Mouse (Mus musculus) heart, embryonic 15.5 days (tissue): Measurements from ENCODE around the gene Susd4. TPM values are rescaled to one million over a fixed set of nuclear protein-coding genes. Genes with fewer than 3 reads are reported as not detected.

Experiments
- ATAC-seq: fragments of 200-750 bp; cut with Nextera tagmentation; replicated peaks from 2 replicates; pipeline ENCODE4 v1.8.0; 2017; ENCODE audit warnings: low read depth, moderate TSS enrichment; ENCODE audit not compliant: insufficient number of reproducible peaks, insufficient read depth, low FRiP score
- H3K27ac ChIP-seq: fragments of 300-500 bp; sonication (generic); 2 replicates; pipeline ENCODE4 v1.5.1; 2015; ENCODE audit warnings: mild to moderate bottlenecking, inconsistent platforms
- H3K27me3 ChIP-seq: fragments of 300-500 bp; sonication (generic); 2 replicates; pipeline ENCODE4 v1.6.1; 2015; ENCODE audit warnings: inconsistent platforms
- H3K36me3 ChIP-seq: fragments of 300-500 bp; sonication (generic); 2 replicates; pipeline ENCODE4 v1.6.1; 2015; ENCODE audit warnings: mild to moderate bottlenecking, inconsistent platforms
- H3K4me1 ChIP-seq: fragments of 300-500 bp; sonication (generic); replicated peaks from 2 replicates; pipeline ENCODE4 v1.6.1; 2015; ENCODE audit warnings: inconsistent platforms
- H3K4me2 ChIP-seq: fragments of 300-500 bp; sonication (generic); 2 replicates; pipeline ENCODE4 v1.6.1; 2015; ENCODE audit warnings: inconsistent platforms, mild to moderate bottlenecking, moderate library complexity
- H3K4me3 ChIP-seq: fragments of 300-500 bp; sonication (generic); 2 replicates; pipeline ENCODE4 v1.5.1; 2015; ENCODE audit warnings: mild to moderate bottlenecking, inconsistent platforms
- H3K9ac ChIP-seq: fragments of 300-500 bp; sonication (generic); 2 replicates; pipeline ENCODE4 v1.6.1; 2015; ENCODE audit warnings: mild to moderate bottlenecking, inconsistent platforms
- H3K9me3 ChIP-seq: fragments of 300-500 bp; sonication (generic); replicated peaks from 2 replicates; pipeline ENCODE4 v1.6.1; 2016; ENCODE audit warnings: inconsistent platforms
- WGBS: fragments of 180-500 bp; shearing (Covaris S2); methylation state at CpG from one replicate; pipeline ENCODE4 v1.1.7; 2015; ENCODE audit warnings: mixed read lengths; 5-methylcytosine and 5-hydroxymethylcytosine counted together
- polyA plus RNA-seq: library from polyadenylated mRNA; unstranded; fragments of >200 nt; fragmentation: Nextera tagmentation; extraction: Ambion mirVana; gene quantifications from 2 replicates; pipeline ENCODE4 v1.2.1, GENCODE M21; 2015

The Susd4 gene
- polyA plus RNA-seq, 1 experiment from 2014 or later, result 4.1 TPM

GRCm38 (mm10) chr1:182787030-182787429 is 23.4 kb downstream of the Susd4 start:
- no peak overlapping the region for H3K27ac ChIP-seq
- WGBS, result 52% methylated on average over 7 of the region's 7 CpGs

GRCm38 (mm10) chr1:182788896-182789295 is 25.2 kb downstream of the Susd4 start:
- no peak for ATAC-seq
- H3K36me3 ChIP-seq, result no peaks in the 10 kb centered on the region
- H3K4me3 ChIP-seq, result no peak overlapping the region
- H3K9me3 ChIP-seq, result no peaks in the 10 kb centered on the region
- no peak overlapping the region for H3K4me2 ChIP-seq
- no peaks in the 10 kb centered on the region for H3K27me3 ChIP-seq
- H3K27ac ChIP-seq, result no peak overlapping the region
- H3K4me1 ChIP-seq, result peaks cover 23% of the 10 kb centered on the region
- no peak overlapping the region for H3K9ac ChIP-seq
- 34% methylated on average over 6 of the region's 6 CpGs for WGBS

More at GRCm38 (mm10) chr1:182787030-182787429, 23.4 kb downstream of the Susd4 start:
- Histone ChIP-seq H3K9me3 (no peaks in the 10 kb centered on the region), H3K4me1 (peaks cover 11% of the 10 kb centered on the region), H3K4me3 (no peak overlapping the region), H3K9ac (no peak overlapping the region), H3K4me2 (no peak overlapping the region), H3K27me3 (no peaks in the 10 kb centered on the region), H3K36me3 (no peaks in the 10 kb centered on the region)
- no peak for ATAC-seq

GRCm38 (mm10) chr1:182792521-182793071 is 28.9 kb downstream of the Susd4 start:
- Histone ChIP-seq H3K4me2 (peak overlapping the region; percentile 60), H3K27ac (peak overlapping the region; percentile 88), H3K4me3 (peak overlapping the region; percentile 30; the same call in 1 of the 2 replicates), H3K36me3 (no peaks in the 10 kb centered on the region), H3K9me3 (no peaks in the 10 kb centered on the region), H3K9ac (0 out of 2 replicates have a peak overlapping the region, but pooled peaks have one; percentile 28), H3K4me1 (peaks cover 33% of the 10 kb centered on the region), H3K27me3 (no peaks in the 10 kb centered on the region)
- peak; percentile 85; the same call in 1 of the 2 replicates for ATAC-seq
- WGBS, result 12% methylated on average over 16 of the region's 16 CpGs

- Histone ChIP-seq H3K27me3 (no peaks in the 10 kb centered on the region), H3K4me1 (peaks cover 28% of the 10 kb centered on the region), H3K9me3 (no peaks in the 10 kb centered on the region), H3K4me2 (no peak overlapping the region), H3K4me3 (no peak overlapping the region), H3K36me3 (no peaks in the 10 kb centered on the region), H3K9ac (no peak overlapping the region), H3K27ac (no peak overlapping the region)
- no peak for ATAC-seq
- 78% methylated on average over 10 of the region's 10 CpGs for WGBS
These were observed 30.6 kb downstream of the Susd4 start for GRCm38 (mm10) chr1:182794221-182794620.

- H3K9ac ChIP-seq, result no peak overlapping the region
- no peak overlapping the region for H3K4me2 ChIP-seq
- no peak for ATAC-seq
- 80% methylated on average over 9 of the region's 9 CpGs for WGBS
- H3K27me3 ChIP-seq, result no peaks in the 10 kb centered on the region
- no peaks in the 10 kb centered on the region for H3K36me3 ChIP-seq
- H3K4me3 ChIP-seq, result no peak overlapping the region
- H3K4me1 ChIP-seq, result peaks cover 26% of the 10 kb centered on the region
- H3K9me3 ChIP-seq, result no peaks in the 10 kb centered on the region
- no peak overlapping the region for H3K27ac ChIP-seq
These were observed 31.0 kb downstream of the Susd4 start for GRCm38 (mm10) chr1:182794628-182795027.

GRCm38 (mm10) chr1:182797048-182797447 is 33.4 kb downstream of the Susd4 start:
- 51% methylated on average over 14 of the region's 14 CpGs for WGBS
- H3K4me2 ChIP-seq, result peak overlapping the region; percentile 26; the same call in 1 of the 2 replicates
- H3K4me1 ChIP-seq, result peaks cover 22% of the 10 kb centered on the region
- no peak overlapping the region for H3K9ac ChIP-seq
- H3K27me3 ChIP-seq, result no peaks in the 10 kb centered on the region
- no peak for ATAC-seq
- H3K27ac ChIP-seq, result no peak overlapping the region
- no peak overlapping the region for H3K4me3 ChIP-seq
- H3K9me3 ChIP-seq, result no peaks in the 10 kb centered on the region
- no peaks in the 10 kb centered on the region for H3K36me3 ChIP-seq

- Histone ChIP-seq H3K36me3 (no peaks in the 10 kb centered on the region), H3K27me3 (no peaks in the 10 kb centered on the region), H3K4me1 (peaks cover 8% of the 10 kb centered on the region), H3K9ac (no peak overlapping the region), H3K27ac (no peak overlapping the region), H3K4me2 (no peak overlapping the region), H3K9me3 (no peaks in the 10 kb centered on the region), H3K4me3 (no peak overlapping the region)
- 72% methylated on average over 2 of the region's 2 CpGs for WGBS
- ATAC-seq, result no peak
These were observed 37.9 kb downstream of the Susd4 start for GRCm38 (mm10) chr1:182801590-182801989.

GRCm38 (mm10) chr1:182802891-182803290 is 39.2 kb downstream of the Susd4 start:
- H3K4me2 ChIP-seq, result no peak overlapping the region
- ATAC-seq, result no peak
- WGBS, result 82% methylated on average over 15 of the region's 15 CpGs

GRCm38 (mm10) chr1:182813991-182814390 is 50.3 kb downstream of the Susd4 start:
- Histone ChIP-seq H3K4me1 (peaks cover 28% of the 10 kb centered on the region), H3K36me3 (no peaks in the 10 kb centered on the region), H3K9me3 (no peaks in the 10 kb centered on the region), H3K27ac (no peak overlapping the region), H3K4me3 (no peak overlapping the region), H3K4me2 (no peak overlapping the region), H3K27me3 (no peaks in the 10 kb centered on the region), H3K9ac (no peak overlapping the region)
- ATAC-seq, result 0 out of 2 replicates have a peak, but pooled peaks have one; percentile 55
- 50% methylated on average over 7 of the region's 7 CpGs for WGBS

More at GRCm38 (mm10) chr1:182802891-182803290, 39.2 kb downstream of the Susd4 start:
- Histone ChIP-seq H3K4me1 (no peaks in the 10 kb centered on the region), H3K36me3 (no peaks in the 10 kb centered on the region), H3K4me3 (no peak overlapping the region), H3K27me3 (no peaks in the 10 kb centered on the region), H3K9ac (no peak overlapping the region), H3K27ac (no peak overlapping the region), H3K9me3 (no peaks in the 10 kb centered on the region)

GRCm38 (mm10) chr1:182814566-182814965 is 50.9 kb downstream of the Susd4 start:
- ATAC-seq, result no peak
- H3K9me3 ChIP-seq, result no peaks in the 10 kb centered on the region
- 80% methylated on average over 6 of the region's 6 CpGs for WGBS

GRCm38 (mm10) chr1:182817106-182817505 is 53.4 kb downstream of the Susd4 start:
- Histone ChIP-seq H3K4me3 (no peak overlapping the region), H3K4me1 (peaks cover 30% of the 10 kb centered on the region), H3K27ac (no peak overlapping the region), H3K9me3 (no peaks in the 10 kb centered on the region), H3K4me2 (no peak overlapping the region), H3K27me3 (no peaks in the 10 kb centered on the region), H3K36me3 (no peaks in the 10 kb centered on the region), H3K9ac (no peak overlapping the region)
- ATAC-seq, result no peak
- 49% methylated on average over 5 of the region's 5 CpGs for WGBS

More at GRCm38 (mm10) chr1:182814566-182814965, 50.9 kb downstream of the Susd4 start:
- no peaks in the 10 kb centered on the region for H3K36me3 ChIP-seq
- H3K27ac ChIP-seq, result no peak overlapping the region
- H3K27me3 ChIP-seq, result no peaks in the 10 kb centered on the region
- H3K4me1 ChIP-seq, result peaks cover 30% of the 10 kb centered on the region
- H3K4me3 ChIP-seq, result no peak overlapping the region
- H3K4me2 ChIP-seq, result no peak overlapping the region
- no peak overlapping the region for H3K9ac ChIP-seq

GRCm38 (mm10) chr1:182817624-182818023 is 54.0 kb downstream of the Susd4 start:
- Histone ChIP-seq H3K4me2 (no peak overlapping the region; the same call in 1 of the 2 replicates), H3K4me1 (peaks cover 30% of the 10 kb centered on the region), H3K9ac (no peak overlapping the region), H3K36me3 (no peaks in the 10 kb centered on the region), H3K9me3 (no peaks in the 10 kb centered on the region), H3K27ac (0 out of 2 replicates have a peak overlapping the region, but pooled peaks have one; percentile 3), H3K4me3 (no peak overlapping the region), H3K27me3 (no peaks in the 10 kb centered on the region)
- ATAC-seq, result no peak
- 14% methylated on average over 6 of the region's 6 CpGs for WGBS
